Mouse (Mus musculus): ENCODE data around the gene E130208F15Rik.

Gene E130208F15Rik

DNA sequence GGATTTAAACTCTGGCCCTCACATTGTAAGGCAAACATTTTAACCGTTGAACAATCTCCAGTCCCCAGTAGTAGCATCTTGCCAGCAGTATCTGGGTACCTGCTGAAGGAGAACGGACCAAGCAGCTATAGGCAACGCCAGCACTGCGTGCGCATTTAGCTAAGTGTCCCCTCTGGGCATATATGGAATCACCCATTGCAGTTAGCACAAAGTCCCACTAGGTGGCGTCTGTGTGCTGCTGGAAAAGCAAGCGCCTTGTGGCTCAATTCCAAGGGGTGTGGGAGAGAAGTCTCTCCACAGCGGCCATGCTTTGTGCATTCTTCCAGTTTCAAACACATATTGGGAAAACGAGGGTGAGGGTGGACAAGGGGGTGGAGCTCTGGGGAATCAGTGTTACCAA lies 14.8 kb downstream of the E130208F15Rik start:
- peak; percentile 83 to 89 for DNase-seq

DNA sequence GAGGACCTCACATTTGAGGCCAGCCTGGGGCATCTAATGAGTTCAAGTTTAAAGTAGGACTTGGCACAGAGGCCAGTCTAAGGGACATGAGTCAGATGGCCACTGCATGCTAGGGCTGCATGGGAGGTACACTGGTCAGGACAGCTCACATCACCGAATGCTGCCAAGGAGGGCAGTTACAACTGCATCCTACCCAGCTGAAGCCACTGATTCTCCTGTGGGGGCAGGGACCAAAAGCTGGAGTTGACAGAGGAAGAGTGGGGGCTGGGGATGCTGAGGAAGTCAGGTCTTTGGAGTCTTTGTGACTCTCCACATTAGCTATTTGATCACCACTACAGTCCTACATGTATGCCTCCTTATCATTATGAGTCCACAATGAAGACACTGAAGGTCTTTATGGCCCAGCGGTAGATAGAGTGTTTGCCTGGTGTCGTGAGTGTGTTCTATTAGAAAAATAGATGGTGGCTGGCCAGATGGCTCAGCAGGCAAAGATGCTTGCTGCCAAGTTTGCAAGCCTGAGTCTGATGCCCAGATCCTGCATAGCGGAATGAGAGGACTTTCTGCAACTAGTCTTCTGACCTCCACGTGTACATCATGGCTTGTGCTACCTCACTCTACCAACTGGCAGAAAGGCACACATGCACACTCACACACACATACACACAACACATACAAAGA lies 18.0 kb downstream of the E130208F15Rik start:
- no peak for DNase-seq

DNA sequence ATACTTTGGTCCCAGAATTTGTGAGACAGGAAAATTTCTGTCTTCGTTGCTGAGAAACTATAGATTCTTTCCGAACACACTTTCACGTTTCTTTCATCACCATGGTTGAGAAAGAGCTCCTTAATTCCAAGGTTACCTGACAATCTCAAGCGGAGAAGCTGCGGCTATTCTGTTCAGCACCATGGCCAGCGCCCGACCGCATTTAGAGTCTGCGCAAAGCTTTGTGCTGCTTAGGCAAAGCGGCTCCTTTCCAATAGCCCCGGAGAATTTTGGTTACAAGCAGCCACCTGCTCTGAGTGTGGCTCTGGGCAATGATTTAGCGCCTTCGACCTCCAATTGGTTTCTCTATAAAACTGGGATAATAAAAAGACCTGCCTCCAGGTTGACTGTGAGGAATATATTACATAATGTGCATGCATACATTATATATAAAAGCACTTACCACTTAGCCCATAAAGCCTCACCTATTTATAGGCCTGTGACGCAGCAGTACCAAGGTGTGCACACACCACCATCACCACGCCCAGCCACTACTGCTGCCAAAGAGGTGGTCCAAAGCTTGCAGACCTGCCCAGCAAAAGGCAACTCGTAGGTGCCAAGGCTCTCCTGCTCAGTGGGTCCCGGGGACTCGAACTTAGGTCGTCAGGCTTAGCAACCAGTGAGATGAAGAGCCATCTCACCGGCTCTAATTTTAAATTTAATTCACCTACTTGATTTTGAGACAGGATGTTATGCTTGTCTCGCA lies 25.3 kb downstream of the E130208F15Rik start:
- DNase-seq: peak; percentile 59 to 71

DNA sequence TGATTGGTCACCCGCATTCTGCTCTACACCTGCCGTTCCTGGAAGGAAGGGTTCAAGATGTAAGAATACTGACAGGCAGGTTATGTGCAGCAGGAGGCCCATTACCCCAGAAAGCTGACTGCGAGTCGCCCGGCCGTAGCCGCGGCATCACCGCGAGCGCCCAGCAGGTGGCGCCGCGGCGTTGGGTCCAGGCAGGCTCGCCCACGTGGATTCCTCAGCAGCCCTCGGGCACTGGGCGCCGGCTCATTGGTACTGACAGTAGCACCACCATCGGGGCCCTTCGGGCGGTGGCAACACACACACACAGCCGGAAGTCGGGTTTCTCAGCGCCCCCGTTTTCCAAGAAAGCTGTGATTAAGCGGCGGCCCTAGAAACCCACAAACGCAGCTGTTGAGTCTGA lies 26.3 kb downstream of the E130208F15Rik start:
- peak; percentile 67 to 69 for DNase-seq

GRCm38 (mm10) chr7:30353279-30353822 lies 31.8 kb downstream of the E130208F15Rik start:
- DNase-seq: peak; percentile 50 to 75

GRCm38 (mm10) chr7:30354059-30354458 lies 32.5 kb downstream of the E130208F15Rik start:
- DNase-seq: no peak

GRCm38 (mm10) chr7:30358378-30359186 lies 37.0 kb downstream of the E130208F15Rik start:
- DNase-seq: no peak

DNA sequence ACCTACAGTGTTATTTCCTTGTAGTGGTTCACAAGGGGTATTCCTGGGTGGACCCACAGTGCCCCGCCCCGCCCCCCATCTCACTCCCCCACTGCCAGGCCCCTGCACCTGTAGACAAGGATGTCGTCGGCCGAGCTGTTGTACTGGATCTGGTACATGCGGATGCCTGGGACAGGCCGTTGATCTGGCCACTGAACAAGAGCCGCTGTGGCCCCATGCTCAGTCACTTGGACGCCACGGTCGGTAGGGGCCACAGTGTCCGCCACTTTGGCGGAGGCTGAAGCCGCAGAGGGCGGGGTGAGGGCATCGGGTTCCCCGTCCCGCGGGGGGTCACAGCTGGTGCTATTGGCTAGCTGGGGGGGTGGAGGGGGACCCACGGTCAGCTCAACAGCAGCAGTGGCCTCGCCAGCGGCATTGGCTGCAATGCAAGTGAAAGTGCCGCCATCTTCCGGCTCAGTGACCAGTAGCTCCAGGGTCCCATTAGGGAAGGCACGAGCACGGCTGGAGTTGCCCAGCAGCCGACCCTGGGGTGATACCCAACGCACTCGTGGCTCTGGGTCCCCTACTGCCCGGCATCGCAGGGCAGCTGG lies 37.8 kb downstream of the E130208F15Rik start:
- no peak for DNase-seq

GRCm38 (mm10) chr7:30360028-30360427 lies 38.5 kb downstream of the E130208F15Rik start:
- no peak for DNase-seq

DNA sequence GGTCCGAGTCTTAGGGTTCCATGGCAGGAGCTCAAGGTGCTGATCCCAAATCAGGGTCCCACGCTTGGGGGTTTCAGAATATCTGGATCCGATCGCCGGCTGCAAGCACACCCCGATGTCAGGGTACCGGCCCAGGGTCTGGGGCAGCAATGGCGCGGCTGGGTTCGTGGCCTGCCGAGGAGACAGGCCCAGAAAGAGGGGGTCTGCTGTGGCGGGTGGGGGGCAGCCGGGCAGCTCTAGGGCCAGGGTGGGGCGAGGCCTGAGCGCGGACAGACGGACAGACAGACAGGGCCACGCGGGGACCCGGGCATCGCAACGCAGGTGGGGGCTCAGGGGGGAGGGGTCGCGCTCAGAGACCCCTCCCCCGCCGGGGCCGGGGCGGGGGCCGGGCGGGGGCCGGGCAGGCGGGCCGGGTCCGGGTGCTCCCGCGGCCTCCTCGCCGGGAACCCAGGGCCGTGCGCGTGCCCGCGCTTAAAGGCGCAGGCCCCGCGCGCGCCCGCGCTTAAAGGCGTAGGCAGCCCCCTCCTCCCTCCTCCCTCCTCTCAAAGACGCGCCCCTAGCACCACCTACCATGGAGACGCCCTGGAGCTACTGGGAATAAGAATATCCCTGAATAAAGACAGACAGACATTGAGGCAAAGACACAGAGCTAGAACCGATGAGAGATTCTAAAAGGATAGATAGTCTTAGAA lies 41.3 kb downstream of the E130208F15Rik start, which contains the start of gene Lrfn3:
Gene Lrfn3, minus strand, starts transcription at position 121 of the 692 bp plus-strand sequence.
- DNase-seq: peak; percentile 22 to 61

DNA sequence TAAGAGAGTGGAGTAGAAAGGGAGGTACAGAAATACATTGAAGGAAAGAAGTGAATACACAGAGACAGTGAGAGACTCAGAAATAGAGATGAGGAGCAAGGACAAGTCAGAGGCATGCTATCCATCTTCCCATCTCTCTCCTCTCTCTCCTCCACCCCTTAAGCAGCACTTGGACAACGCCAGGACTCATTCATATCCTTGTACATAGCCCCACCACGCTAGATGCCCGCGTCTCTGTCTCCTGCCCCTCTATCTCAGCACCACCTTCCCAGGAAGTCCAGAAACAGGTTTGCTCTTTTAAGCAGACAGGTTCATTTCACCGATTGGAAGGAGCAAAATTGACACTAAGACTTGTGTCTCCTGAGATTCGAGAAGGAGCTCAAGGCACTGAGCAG lies 41.8 kb downstream of the E130208F15Rik start:
- no peak for DNase-seq

DNA sequence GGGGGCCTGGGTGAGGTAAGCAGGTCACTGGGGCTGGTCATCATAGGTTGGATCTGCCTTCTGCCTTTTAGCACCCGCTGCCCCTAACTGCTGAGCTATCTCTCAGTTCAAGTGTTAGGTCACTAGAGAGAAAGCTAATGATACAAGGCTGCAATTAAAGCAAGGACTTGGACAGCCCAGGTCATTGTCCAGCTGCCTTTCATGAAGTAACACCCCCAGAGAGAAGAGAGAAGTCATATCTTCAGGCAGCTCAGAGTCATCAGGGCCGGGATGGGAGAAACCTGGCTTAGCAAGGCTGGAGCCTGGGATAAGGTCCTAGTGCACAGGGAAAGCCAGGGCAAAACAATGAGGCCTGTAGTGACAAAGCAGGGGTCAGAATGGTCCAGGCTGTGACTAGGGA lies 45.9 kb downstream of the E130208F15Rik start:
- DNase-seq: no peak

All from lung, postnatal 4 days (tissue).